In genomic region chr14:58071830-58072770, GRCm38 (mm10) we compare ENCODE assay signal across 8 mouse cellular contexts. TPM values are rescaled to one million over a fixed set of nuclear protein-coding genes. Genes with fewer than 3 reads are reported as not detected.
A peak's percentile ranks its signal among the peaks of the same experiment; 100 is the strongest.
DNase-seq lines count a peak whose midpoint lies in the region; ATAC-seq and TF ChIP-seq lines count a peak whose summit lies in the region.

No protein-coding gene starts in this region.

- no peaks in the 10 kb centered on the region for H3K36me3 ChIP-seq in embryonic facial prominence, embryonic 10.5 days (replicated peaks)
- no peaks in the 10 kb centered on the region for H3K36me3 ChIP-seq in kidney, adult 2 months (ENCODE audit: control insufficient read depth, insufficient read depth, low read length)
- H3K36me3 ChIP-seq in limb, embryonic 13.5 days = no peaks in the 10 kb centered on the region
- H3K36me3 ChIP-seq in midbrain, embryonic 12.5 days = no peaks in the 10 kb centered on the region

- peak overlapping the region; percentile 72 for H3K9ac ChIP-seq in limb, embryonic 13.5 days
- peak overlapping the region; percentile 45 for H3K9ac ChIP-seq in midbrain, embryonic 12.5 days (replicated peaks)

- peaks cover 90% of the 10 kb centered on the region for H3K27me3 ChIP-seq in embryonic facial prominence, embryonic 10.5 days (replicated peaks; ENCODE audit: low read depth, poor library complexity, severe bottlenecking)
- no peaks in the 10 kb centered on the region; the same call in 1 of the 2 replicates for H3K27me3 ChIP-seq in kidney, adult 2 months (replicated peaks; ENCODE audit: control insufficient read depth, insufficient read depth, low read length)
- H3K27me3 ChIP-seq in limb, embryonic 13.5 days = peaks cover 78% of the 10 kb centered on the region
- H3K27me3 ChIP-seq in midbrain, embryonic 12.5 days = peaks cover 85% of the 10 kb centered on the region

- ATAC-seq in limb, embryonic 13.5 days (ENCODE audit: low FRiP score, low read depth) = peak; percentile 80
- ATAC-seq in midbrain, embryonic 12.5 days (ENCODE audit: low FRiP score, low read depth) = peak; percentile 75

- peak overlapping the region; percentile 71 for H3K4me3 ChIP-seq in embryonic facial prominence, embryonic 10.5 days
- peak overlapping the region; percentile 74 for H3K4me3 ChIP-seq in kidney, adult 2 months (ENCODE audit: insufficient read depth, low read depth, low read length)
- peak overlapping the region; percentile 62 for H3K4me3 ChIP-seq in limb, embryonic 13.5 days
- peak overlapping the region; percentile 61 for H3K4me3 ChIP-seq in midbrain, embryonic 12.5 days

- peak overlapping the region; percentile 67 for H3K27ac ChIP-seq in embryonic facial prominence, embryonic 10.5 days (replicated peaks)
- H3K27ac ChIP-seq in kidney, adult 2 months (ENCODE audit: insufficient read depth, low read depth, low read length) = peak overlapping the region; percentile 100
- no peak overlapping the region for H3K27ac ChIP-seq in limb, embryonic 13.5 days
- no peak overlapping the region for H3K27ac ChIP-seq in midbrain, embryonic 12.5 days (replicated peaks)

- H3K4me2 ChIP-seq in limb, embryonic 13.5 days (replicated peaks) = peak overlapping the region; percentile 97
- H3K4me2 ChIP-seq in midbrain, embryonic 12.5 days (replicated peaks) = peak overlapping the region; percentile 97

- peak; percentile 65 for TF ChIP-seq POLR2A in kidney, adult 2 months (IDR thresholded peaks at IDR 0.05; ENCODE audit: low read depth, low read length)

- H3K9me3 ChIP-seq in embryonic facial prominence, embryonic 10.5 days = no peaks in the 10 kb centered on the region
- H3K9me3 ChIP-seq in limb, embryonic 13.5 days = no peaks in the 10 kb centered on the region
- no peaks in the 10 kb centered on the region for H3K9me3 ChIP-seq in midbrain, embryonic 12.5 days

- DNase-seq in layer of hippocampus, adult 11-12 months (ENCODE audit: low spot score) = peak; percentile 61
- no peak for DNase-seq in layer of hippocampus, adult 9-10 months (ENCODE audit: low spot score)
- DNase-seq in embryonic facial prominence, embryonic 10.5 days (ENCODE audit: low spot score) = peak; percentile 87
- DNase-seq in heart, adult 9 months (ENCODE audit: low spot score in 2 of 2) = peak; percentile 54 to 66
- DNase-seq in kidney, adult 2 months = peak; percentile 82
- peak; percentile 13 to 37 for DNase-seq in spleen, postnatal 10 days (ENCODE audit: low spot score in 2 of 2)

- WGBS in embryonic facial prominence, embryonic 10.5 days = under 1% methylated on average over 85 of the region's 85 CpGs
- 1% methylated on average over 85 of the region's 85 CpGs for WGBS in kidney, adult 2 months
- WGBS in limb, embryonic 13.5 days = under 1% methylated on average over 82 of the region's 85 CpGs
- WGBS in midbrain, embryonic 12.5 days = under 1% methylated on average over 80 of the region's 85 CpGs

- peaks cover 67% of the 10 kb centered on the region for H3K4me1 ChIP-seq in embryonic facial prominence, embryonic 10.5 days
- peaks cover 4% of the 10 kb centered on the region; the same call in 1 of the 2 replicates for H3K4me1 ChIP-seq in kidney, adult 2 months (ENCODE audit: control insufficient read depth, insufficient read depth, low read length)
- peaks cover 57% of the 10 kb centered on the region for H3K4me1 ChIP-seq in limb, embryonic 13.5 days
- peaks cover 48% of the 10 kb centered on the region for H3K4me1 ChIP-seq in midbrain, embryonic 12.5 days

- TF ChIP-seq CTCF in kidney, adult 2 months (conservative IDR thresholded peaks at IDR 0.05; ENCODE audit: insufficient read depth, insufficient read length, low read depth, low read length) = no peak

RNA-seq across cellular contexts. Expression of gene Fgf9, which starts 1.8 kb away (rescaled TPM):
- 5.7 and 6.5 TPM in 2 replicates for polyA plus RNA-seq in embryonic facial prominence, embryonic 10.5 days (2016; fragmentation: Nextera tagmentation; extraction: Ambion mirVana)
- 5.3 and 7.1 TPM in 2 replicates for polyA plus RNA-seq in kidney, adult 2 months (2012; rRNA removed)
- polyA plus RNA-seq in limb, embryonic 13.5 days (2015; fragmentation: Nextera tagmentation; extraction: Ambion mirVana) = 14.1 TPM in 2 replicates
- polyA plus RNA-seq in midbrain, embryonic 12.5 days (2016; fragmentation: Nextera tagmentation; extraction: Ambion mirVana) = 3.4 and 3.9 TPM in 2 replicates

Comparison
In these comparisons a context has a peak if more than half of its experiments do, and no peak if none do; other contexts are left out.
1. H3K27ac ChIP-seq: peak in embryonic facial prominence, embryonic 10.5 days (single experiment) and kidney, adult 2 months (single experiment); none in limb, embryonic 13.5 days (single experiment) and midbrain, embryonic 12.5 days (single experiment).
2. Peak in every context shown above with its lines, with median percentiles within 50 percentile points of each other: H3K4me3 ChIP-seq.